Mouse (Mus musculus): Measurements from ENCODE around the gene Cdc123. TPM values are rescaled to one million over a fixed set of nuclear protein-coding genes. Genes with fewer than 3 reads are reported as not detected.
A peak's percentile ranks its signal among the peaks of the same experiment; 100 is the strongest.

The Cdc123 gene
- total and polyA plus RNA-seq, 2 experiments = 29.5 to 92.7 TPM

DNA sequence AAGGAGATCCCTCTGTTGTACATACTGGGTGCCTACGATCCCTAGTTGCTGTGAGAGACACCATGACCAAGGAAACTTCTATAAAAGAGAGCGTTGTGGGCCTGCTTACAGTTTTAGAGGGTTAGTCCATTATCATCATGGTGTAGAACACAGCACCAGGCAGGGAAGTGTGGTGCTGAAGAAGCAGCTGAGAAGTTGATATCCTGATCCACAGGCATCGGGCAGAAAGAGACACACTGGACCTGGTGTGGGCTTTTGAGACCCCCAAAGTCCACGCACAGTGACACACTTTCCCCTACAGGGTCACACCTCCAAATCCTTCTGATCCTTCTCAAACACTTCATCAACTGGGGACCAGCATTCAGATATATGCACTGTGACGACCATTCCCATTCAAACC, 52.9 kb downstream of the Cdc123 start:
- Histone ChIP-seq H3K4me1 (ENCODE audit: control insufficient read depth, insufficient read depth, low read length) (no peaks in the 10 kb centered on the region), H3K27me3 (ENCODE audit: control insufficient read depth, insufficient read depth, low read length) (no peaks in the 10 kb centered on the region), H3K4me3 (ENCODE audit: insufficient read depth, low read depth, low read length) (no peak overlapping the region), H3K9ac (ENCODE audit: low read depth, low read length) (no peak overlapping the region), H3K79me2 (ENCODE audit: control insufficient read depth, insufficient read depth, low read length) (no peaks in the 10 kb centered on the region), H3K27ac (replicated peaks; ENCODE audit: insufficient read depth, low read depth, low read length) (no peak overlapping the region), H3K36me3 (ENCODE audit: control insufficient read depth, insufficient read depth, low read length) (peaks cover 20% of the 10 kb centered on the region)
- WGBS = 97% methylated on average over 5 of the region's 5 CpGs
- no peak for DNase-seq (ENCODE audit: extremely low read depth, low read depth, low spot score)
- TF ChIP-seq POLR2A (IDR thresholded peaks at IDR 0.05; ENCODE audit: extremely low read depth, insufficient read depth, low read length) = no peak
- TF ChIP-seq CTCF (IDR thresholded peaks at IDR 0.05; ENCODE audit: low read depth, low read length) = no peak

DNA sequence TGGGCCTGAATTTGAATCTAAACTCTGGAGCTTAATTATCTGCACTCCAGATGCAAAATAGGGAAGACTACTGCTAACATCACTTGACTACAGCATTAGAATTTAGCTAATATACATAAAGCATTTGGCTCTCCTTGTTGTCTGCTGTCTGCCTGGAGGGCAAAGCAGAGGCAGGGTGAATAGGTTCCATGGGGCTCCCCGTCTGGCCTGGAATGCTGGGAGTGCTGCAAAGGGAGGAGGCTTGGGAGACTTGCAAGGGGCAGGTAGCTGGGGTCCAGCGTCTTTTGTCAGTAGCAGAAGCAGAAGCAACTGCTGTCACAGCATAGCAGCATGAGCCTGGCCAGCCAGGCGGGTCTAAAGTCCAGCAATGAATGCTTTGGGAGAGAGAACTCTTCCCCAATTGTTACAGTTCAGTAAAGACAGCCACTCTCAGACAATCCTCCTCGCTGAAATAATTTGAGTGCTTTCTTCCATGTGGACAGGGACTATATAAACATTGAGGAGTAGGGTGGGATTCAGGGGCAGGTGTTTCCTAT, 55.3 kb downstream of the Cdc123 start:
- no peak for DNase-seq (ENCODE audit: extremely low read depth, low read depth, low spot score)
- 22% methylated on average over 4 of the region's 4 CpGs for WGBS
- H3K9ac ChIP-seq (ENCODE audit: low read depth, low read length) = no peak overlapping the region
- H3K36me3 ChIP-seq (ENCODE audit: control insufficient read depth, insufficient read depth, low read length) = peaks cover 3% of the 10 kb centered on the region; the same call in 1 of the 2 replicates
- H3K27me3 ChIP-seq (ENCODE audit: control insufficient read depth, insufficient read depth, low read length) = no peaks in the 10 kb centered on the region
- TF ChIP-seq CTCF (IDR thresholded peaks at IDR 0.05; ENCODE audit: low read depth, low read length) (no peak), POLR2A (IDR thresholded peaks at IDR 0.05; ENCODE audit: extremely low read depth, insufficient read depth, low read length) (no peak)
- H3K79me2 ChIP-seq (ENCODE audit: control insufficient read depth, insufficient read depth, low read length) = no peaks in the 10 kb centered on the region
- no peak overlapping the region for H3K4me3 ChIP-seq (ENCODE audit: insufficient read depth, low read depth, low read length)
- no peaks in the 10 kb centered on the region for H3K4me1 ChIP-seq (ENCODE audit: control insufficient read depth, insufficient read depth, low read length)
- no peak overlapping the region for H3K27ac ChIP-seq (replicated peaks; ENCODE audit: insufficient read depth, low read depth, low read length)

DNA sequence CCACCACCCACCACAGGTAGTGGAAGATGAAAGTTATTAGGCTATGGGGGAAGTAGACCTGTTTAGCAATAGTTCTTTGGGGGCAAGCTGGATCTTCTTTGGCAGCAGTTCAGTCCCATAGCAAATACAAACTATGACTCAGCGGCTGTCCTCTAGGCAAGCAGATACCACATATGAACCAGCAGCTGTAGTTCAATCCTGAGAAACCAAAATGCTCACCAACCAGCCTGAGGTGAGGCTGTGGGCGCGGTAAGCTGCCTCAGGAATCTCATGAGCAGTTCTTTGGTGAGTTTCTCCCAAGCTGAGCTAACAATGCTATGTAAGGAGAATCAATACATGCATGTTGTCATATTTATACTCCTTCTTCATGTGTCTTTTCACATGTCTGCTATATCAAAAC, 57.6 kb downstream of the Cdc123 start:
- H3K9ac ChIP-seq (ENCODE audit: low read depth, low read length) = no peak overlapping the region
- no peak overlapping the region for H3K4me3 ChIP-seq (ENCODE audit: insufficient read depth, low read depth, low read length)
- no peak for TF ChIP-seq POLR2A (IDR thresholded peaks at IDR 0.05; ENCODE audit: extremely low read depth, insufficient read depth, low read length)
- TF ChIP-seq CTCF (IDR thresholded peaks at IDR 0.05; ENCODE audit: low read depth, low read length) = no peak
- no peaks in the 10 kb centered on the region for H3K27me3 ChIP-seq (ENCODE audit: control insufficient read depth, insufficient read depth, low read length)
- H3K4me1 ChIP-seq (ENCODE audit: control insufficient read depth, insufficient read depth, low read length) = no peaks in the 10 kb centered on the region
- H3K27ac ChIP-seq (replicated peaks; ENCODE audit: insufficient read depth, low read depth, low read length) = no peak overlapping the region
- no peaks in the 10 kb centered on the region for H3K79me2 ChIP-seq (ENCODE audit: control insufficient read depth, insufficient read depth, low read length)
- no peak for DNase-seq (ENCODE audit: extremely low read depth, low read depth, low spot score)
- 71% methylated on average over 3 of the region's 3 CpGs for WGBS
- H3K36me3 ChIP-seq (ENCODE audit: control insufficient read depth, insufficient read depth, low read length) = no peaks in the 10 kb centered on the region

DNA sequence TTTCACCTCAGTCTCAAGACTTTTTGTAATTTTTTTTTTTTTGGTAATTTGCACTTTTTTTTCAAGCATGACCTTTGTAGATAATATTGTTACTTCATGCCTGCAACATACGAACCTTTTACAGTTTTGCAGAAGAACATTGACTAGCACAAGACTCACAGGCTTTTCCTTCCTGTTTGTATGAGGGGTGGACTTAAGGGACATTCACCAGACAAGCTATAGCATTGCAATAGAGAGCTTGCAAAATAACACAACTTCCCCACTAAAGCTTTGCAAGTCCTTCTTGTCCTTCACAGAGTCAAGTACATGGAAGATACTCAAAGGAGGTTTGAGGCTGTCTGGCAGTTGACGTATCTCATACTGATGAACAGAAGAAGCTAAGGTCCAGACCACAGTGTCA, 72.5 kb downstream of the Cdc123 start:
- peak; percentile 32 for DNase-seq (ENCODE audit: extremely low read depth, low read depth, low spot score)
- H3K27me3 ChIP-seq (ENCODE audit: control insufficient read depth, insufficient read depth, low read length) = no peaks in the 10 kb centered on the region
- 75% methylated on average over 2 of the region's 2 CpGs for WGBS
- no peaks in the 10 kb centered on the region; the same call in 1 of the 2 replicates for H3K4me1 ChIP-seq (ENCODE audit: control insufficient read depth, insufficient read depth, low read length)
- H3K79me2 ChIP-seq (ENCODE audit: control insufficient read depth, insufficient read depth, low read length) = no peaks in the 10 kb centered on the region
- H3K9ac ChIP-seq (ENCODE audit: low read depth, low read length) = no peak overlapping the region
- H3K27ac ChIP-seq (replicated peaks; ENCODE audit: insufficient read depth, low read depth, low read length) = no peak overlapping the region
- TF ChIP-seq POLR2A (IDR thresholded peaks at IDR 0.05; ENCODE audit: extremely low read depth, insufficient read depth, low read length) = no peak
- TF ChIP-seq CTCF (IDR thresholded peaks at IDR 0.05; ENCODE audit: low read depth, low read length) = no peak
- H3K36me3 ChIP-seq (ENCODE audit: control insufficient read depth, insufficient read depth, low read length) = no peaks in the 10 kb centered on the region
- H3K4me3 ChIP-seq (ENCODE audit: insufficient read depth, low read depth, low read length) = no peak overlapping the region

DNA sequence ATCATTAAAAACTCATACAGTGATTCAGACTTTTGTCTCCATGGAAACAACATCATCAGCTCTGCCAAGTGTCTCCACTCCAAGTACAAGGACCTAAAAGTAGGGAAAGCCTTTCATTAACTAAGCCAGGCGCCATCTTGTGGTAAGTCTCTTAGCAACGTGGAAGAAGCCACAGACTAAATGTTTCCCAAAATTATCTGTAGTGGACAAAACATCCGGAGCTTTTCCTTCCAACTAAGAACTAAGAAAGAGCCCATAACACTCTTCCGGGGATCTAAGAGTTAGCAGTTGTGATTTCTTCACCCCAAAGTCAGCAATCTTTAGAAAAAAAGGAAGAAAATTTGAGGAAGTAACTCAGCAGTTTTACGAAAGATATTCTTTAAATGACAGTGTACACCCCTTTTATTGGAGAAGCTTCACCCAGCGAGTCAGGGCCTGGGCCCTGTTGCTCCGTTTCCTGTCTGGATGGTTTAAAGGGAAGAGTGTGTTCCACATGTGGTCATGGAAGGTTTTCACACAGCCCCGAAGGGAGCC, 74.2 kb downstream of the Cdc123 start:
- peak; percentile 53 for TF ChIP-seq CTCF (IDR thresholded peaks at IDR 0.05; ENCODE audit: low read depth, low read length)
- no peak for TF ChIP-seq POLR2A (IDR thresholded peaks at IDR 0.05; ENCODE audit: extremely low read depth, insufficient read depth, low read length)
- 36% methylated on average over 8 of the region's 8 CpGs for WGBS

DNA sequence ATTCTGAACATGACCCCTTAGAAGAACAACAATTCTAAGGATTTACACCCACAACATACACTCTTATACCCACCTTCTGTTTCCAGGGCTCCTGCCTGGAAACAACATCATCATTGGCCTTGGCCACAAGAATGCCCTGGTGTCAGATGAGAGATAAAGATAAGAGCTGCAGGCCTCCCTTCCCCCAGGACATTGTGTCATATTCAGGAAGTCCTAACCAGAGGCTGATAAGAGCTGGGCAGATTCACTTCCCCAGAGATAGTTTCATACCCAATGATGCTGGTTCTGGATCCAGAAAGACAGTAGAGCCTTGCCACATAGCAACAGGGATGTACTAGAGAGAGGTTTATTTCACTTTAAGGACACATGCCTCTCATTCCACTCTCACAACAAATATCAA, 75.3 kb downstream of the Cdc123 start:
- no peaks in the 10 kb centered on the region for H3K27me3 ChIP-seq (ENCODE audit: control insufficient read depth, insufficient read depth, low read length)
- no peaks in the 10 kb centered on the region for H3K79me2 ChIP-seq (ENCODE audit: control insufficient read depth, insufficient read depth, low read length)
- no peak overlapping the region for H3K27ac ChIP-seq (replicated peaks; ENCODE audit: insufficient read depth, low read depth, low read length)
- H3K36me3 ChIP-seq (ENCODE audit: control insufficient read depth, insufficient read depth, low read length) = no peaks in the 10 kb centered on the region
- no peak overlapping the region for H3K9ac ChIP-seq (ENCODE audit: low read depth, low read length)
- DNase-seq (ENCODE audit: extremely low read depth, low read depth, low spot score) = no peak
- no peaks in the 10 kb centered on the region; the same call in 1 of the 2 replicates for H3K4me1 ChIP-seq (ENCODE audit: control insufficient read depth, insufficient read depth, low read length)
- TF ChIP-seq CTCF (IDR thresholded peaks at IDR 0.05; ENCODE audit: low read depth, low read length) = no peak
- TF ChIP-seq POLR2A (IDR thresholded peaks at IDR 0.05; ENCODE audit: extremely low read depth, insufficient read depth, low read length) = no peak
- H3K4me3 ChIP-seq (ENCODE audit: insufficient read depth, low read depth, low read length) = no peak overlapping the region

More for the DNA sequence above, 74.2 kb downstream of the Cdc123 start:
- DNase-seq (ENCODE audit: extremely low read depth, low read depth, low spot score) = peak; percentile 75
- H3K9ac ChIP-seq (ENCODE audit: low read depth, low read length) = no peak overlapping the region
- no peak overlapping the region for H3K4me3 ChIP-seq (ENCODE audit: insufficient read depth, low read depth, low read length)
- H3K36me3 ChIP-seq (ENCODE audit: control insufficient read depth, insufficient read depth, low read length) = no peaks in the 10 kb centered on the region
- H3K27ac ChIP-seq (replicated peaks; ENCODE audit: insufficient read depth, low read depth, low read length) = peak overlapping the region; percentile 38; the same call in 1 of the 2 replicates
- H3K79me2 ChIP-seq (ENCODE audit: control insufficient read depth, insufficient read depth, low read length) = no peaks in the 10 kb centered on the region
- H3K27me3 ChIP-seq (ENCODE audit: control insufficient read depth, insufficient read depth, low read length) = no peaks in the 10 kb centered on the region
- H3K4me1 ChIP-seq (ENCODE audit: control insufficient read depth, insufficient read depth, low read length) = no peaks in the 10 kb centered on the region; the same call in 1 of the 2 replicates
